Mouse (Mus musculus): Measurements from ENCODE around the gene Pip4k2a.
"Not testable (repeated sequence)": the region's sequence is repeated elsewhere in the genome, so short reads cannot be mapped to it uniquely, and the experiment has no call there.

Gene Pip4k2a

GRCm38 (mm10) chr2:18998054-18998478 lies at the start of gene Pip4k2a, which contains the start of gene 4930426L09Rik:
Gene Pip4k2a (minus strand): TSS chr2:18998126.
Gene 4930426L09Rik (plus strand): TSS chr2:18998343.
- peak; percentile 95 to 96 for DNase-seq

- no peak for DNase-seq
Observed at GRCm38 (mm10) chr2:19037907-19038570, 40.1 kb upstream of the Pip4k2a start.

GRCm38 (mm10) chr2:19037430-19037829 lies 39.5 kb upstream of the Pip4k2a start:
- no peak for DNase-seq

- no peak for DNase-seq
Observed at GRCm38 (mm10) chr2:19024807-19025206, 26.9 kb upstream of the Pip4k2a start.

- DNase-seq = no peak
Observed at GRCm38 (mm10) chr2:19018034-19018433, 20.1 kb upstream of the Pip4k2a start.

- DNase-seq = no peak
Observed at GRCm38 (mm10) chr2:19016839-19017238, 18.9 kb upstream of the Pip4k2a start.

GRCm38 (mm10) chr2:19016348-19016747 lies 18.4 kb upstream of the Pip4k2a start:
- DNase-seq = no peak

GRCm38 (mm10) chr2:19011443-19011842 lies 13.5 kb upstream of the Pip4k2a start:
- DNase-seq = no peak

- not testable (repeated sequence) for DNase-seq
Observed at GRCm38 (mm10) chr2:19010541-19010940, 12.6 kb upstream of the Pip4k2a start.

GRCm38 (mm10) chr2:19007580-19007979 lies 9.7 kb upstream of the Pip4k2a start:
- no peak for DNase-seq

- no peak for DNase-seq
Observed at GRCm38 (mm10) chr2:19006124-19006523, 8.2 kb upstream of the Pip4k2a start.

- DNase-seq = peak; percentile 55 to 68
Observed at GRCm38 (mm10) chr2:19004801-19005200, 6.9 kb upstream of the Pip4k2a start.

GRCm38 (mm10) chr2:18999395-18999794 lies 1.5 kb upstream of the Pip4k2a start:
- no peak for DNase-seq

- DNase-seq = peak in 1 of 2 experiments; percentile 54
Observed at GRCm38 (mm10) chr2:18997387-18997971, 447 bp downstream of the Pip4k2a start.

- DNase-seq = peak; percentile 27 to 40
Observed at GRCm38 (mm10) chr2:18996451-18997211, 1.3 kb downstream of the Pip4k2a start.

- peak in 1 of 2 experiments; percentile 1 for DNase-seq
Observed at GRCm38 (mm10) chr2:18992512-18993510, 5.1 kb downstream of the Pip4k2a start.

GRCm38 (mm10) chr2:18988885-18989284 lies 9.0 kb downstream of the Pip4k2a start:
- no peak for DNase-seq

- DNase-seq = no peak
Observed at GRCm38 (mm10) chr2:18985506-18985905, 12.4 kb downstream of the Pip4k2a start.

GRCm38 (mm10) chr2:18984095-18984847 lies 13.7 kb downstream of the Pip4k2a start:
- peak; percentile 82 to 88 for DNase-seq

GRCm38 (mm10) chr2:18983546-18983945 lies 14.4 kb downstream of the Pip4k2a start:
- no peak for DNase-seq

- DNase-seq = no peak
Observed at GRCm38 (mm10) chr2:18982581-18982980, 15.3 kb downstream of the Pip4k2a start.

GRCm38 (mm10) chr2:18979675-18980074 lies 18.3 kb downstream of the Pip4k2a start:
- DNase-seq = no peak
